Mouse (Mus musculus): ENCODE measurements at regions not wholly inside any gene's neighbourhood (a gene's known extent, or its start where the extent isn't known, plus 50 kb on each side); places are given as distances from the start of the nearest gene placed in this dataset.

DNA sequence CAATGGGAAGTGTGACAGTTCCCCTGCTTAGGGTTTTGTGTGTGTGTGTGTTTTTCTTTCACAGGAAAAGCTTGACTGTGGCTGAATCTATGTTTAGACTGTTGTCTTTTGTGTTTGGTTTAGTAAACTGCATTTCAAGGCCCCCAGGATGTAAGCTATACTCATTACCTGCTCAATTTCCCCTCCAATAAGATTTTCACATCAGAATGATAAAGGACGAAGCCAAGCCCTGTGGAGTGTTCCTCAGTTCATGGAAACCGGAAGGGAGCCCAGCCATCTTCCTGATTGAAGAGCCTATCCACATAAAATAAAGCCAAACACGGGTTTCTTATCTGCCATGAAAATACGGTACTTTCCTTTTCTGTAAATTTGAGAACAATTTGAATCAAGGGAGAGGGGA is 50.5 kb upstream of the Kdr start:
- no peak for DNase-seq (ENCODE audit: low spot score in 2 of 2)
- intact Hi-C loops (cut with DNase I): loop anchor here (10.0 kb wide), 1 partner anchor 154 kb away; no protein-coding TSS in a partner anchor
